Mouse (Mus musculus) neural tube, embryonic 14.5 days (tissue): ENCODE measurements around the gene Adnp. TPM values are rescaled to one million over a fixed set of nuclear protein-coding genes. Genes with fewer than 3 reads are reported as not detected.
"Not testable (repeated sequence)": the region's sequence is repeated elsewhere in the genome, so short reads cannot be mapped to it uniquely, and the experiment has no call there.

Experiments used
- ATAC-seq: fragments of 200-750 bp; cut with Nextera tagmentation; 2 replicates; pipeline ENCODE4 v1.8.0; 2017; ENCODE audit warnings: low read depth, mild to moderate bottlenecking, moderate TSS enrichment, moderate library complexity
- H3K27ac ChIP-seq: fragments of 300-500 bp; sonication (generic); 2 replicates; pipeline ENCODE4 v1.5.1; 2014; ENCODE audit warnings: low read depth, mild to moderate bottlenecking, control low read depth, low read length, moderate library complexity, mixed read lengths
- H3K27me3 ChIP-seq: fragments of 300-500 bp; sonication (generic); 2 replicates; pipeline ENCODE4 v1.6.1; 2014; ENCODE audit warnings: low read length; ENCODE audit not compliant: control insufficient read depth, insufficient read depth
- H3K36me3 ChIP-seq: fragments of 300-500 bp; sonication (generic); 2 replicates; pipeline ENCODE4 v1.6.1; 2014; ENCODE audit warnings: low read length, mixed read lengths; ENCODE audit not compliant: control insufficient read depth, insufficient read depth
- H3K4me1 ChIP-seq: fragments of 300-500 bp; sonication (generic); 2 replicates; pipeline ENCODE4 v1.6.1; 2014; ENCODE audit warnings: low read length; ENCODE audit not compliant: control insufficient read depth, insufficient read depth
- H3K4me2 ChIP-seq: fragments of 300-500 bp; sonication (generic); 2 replicates; pipeline ENCODE4 v1.6.1; 2014; ENCODE audit warnings: mild to moderate bottlenecking, low read depth, low read length, control low read depth
- H3K4me3 ChIP-seq: fragments of 300-500 bp; sonication (generic); 2 replicates; pipeline ENCODE4 v1.5.1; 2014; ENCODE audit warnings: low read depth, low read length, control low read depth, mixed read lengths
- H3K9ac ChIP-seq: fragments of 300-500 bp; sonication (generic); replicated peaks from 2 replicates; pipeline ENCODE4 v1.6.1; 2014; ENCODE audit warnings: low read depth, mild to moderate bottlenecking, control low read depth, low read length, mixed read lengths
- H3K9me3 ChIP-seq: fragments of 300-500 bp; sonication (generic); 2 replicates; pipeline ENCODE4 v1.6.1; 2016; ENCODE audit warnings: low read length; ENCODE audit not compliant: control insufficient read depth
- WGBS: fragments of 180-500 bp; shearing (Covaris S2); extraction: QIAGEN DNeasy Blood & Tissue Kit; methylation state at CpG from one replicate; pipeline ENCODE4 v1.1.7; 2014; 5-methylcytosine and 5-hydroxymethylcytosine counted together
- polyA plus RNA-seq: library from polyadenylated mRNA; unstranded; fragments of >200 nt; fragmentation: Nextera tagmentation; extraction: Ambion mirVana; gene quantifications from 2 replicates; pipeline ENCODE4 v1.2.1, GENCODE M21; 2014

The Adnp gene
- polyA plus RNA-seq, 1 experiment from 2014 or later = 3.4 TPM

GRCm38 (mm10) chr2:168166750-168167460 lies 40.0 kb downstream of the Adnp start:
- no peak for ATAC-seq

GRCm38 (mm10) chr2:168161978-168162377 lies 44.9 kb downstream of the Adnp start:
- no peak overlapping the region for H3K9ac ChIP-seq
- no peaks in the 10 kb centered on the region for H3K9me3 ChIP-seq
- peak overlapping the region; percentile 33; the same call in 1 of the 2 replicates for H3K4me2 ChIP-seq
- no peak for ATAC-seq
- H3K27me3 ChIP-seq = no peaks in the 10 kb centered on the region
- no peaks in the 10 kb centered on the region for H3K36me3 ChIP-seq
- H3K4me3 ChIP-seq = no peak overlapping the region
- WGBS = 11% methylated on average over 14 of the region's 14 CpGs
- H3K27ac ChIP-seq = no peak overlapping the region
- H3K4me1 ChIP-seq = no peaks in the 10 kb centered on the region

More at GRCm38 (mm10) chr2:168166750-168167460, 40.0 kb downstream of the Adnp start:
- Histone ChIP-seq H3K27me3 (no peaks in the 10 kb centered on the region), H3K9me3 (no peaks in the 10 kb centered on the region), H3K4me1 (no peaks in the 10 kb centered on the region), H3K27ac (no peak overlapping the region), H3K36me3 (no peaks in the 10 kb centered on the region), H3K9ac (no peak overlapping the region), H3K4me2 (no peak overlapping the region), H3K4me3 (no peak overlapping the region)
- 51% methylated on average over 21 of the region's 21 CpGs for WGBS

DNA sequence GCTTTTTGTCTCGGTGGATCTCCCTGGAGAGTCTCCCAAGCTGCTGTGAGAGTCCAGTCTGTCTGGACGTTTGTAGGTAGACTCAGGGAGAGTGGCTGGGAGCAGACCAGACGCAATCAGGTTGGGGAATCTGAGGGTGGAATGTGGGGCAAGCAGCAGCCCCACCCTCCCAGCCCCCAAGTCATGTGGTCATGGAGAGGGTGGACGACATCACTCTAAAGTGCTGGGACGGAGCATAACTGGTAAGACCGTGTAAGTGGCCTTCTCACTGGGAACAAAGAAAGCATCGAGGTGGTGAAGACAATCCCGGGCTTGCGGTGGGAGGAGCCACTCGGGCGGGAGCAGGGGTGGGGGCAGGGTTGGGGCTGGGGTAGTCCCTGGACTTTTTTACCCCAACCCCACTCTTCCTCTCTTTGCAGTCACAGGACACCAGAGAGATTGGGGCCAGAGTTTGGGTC lies 45.4 kb downstream of the Adnp start:
- no peaks in the 10 kb centered on the region for H3K36me3 ChIP-seq
- H3K9me3 ChIP-seq = no peaks in the 10 kb centered on the region
- 0 out of 2 replicates have a peak, but pooled peaks have one; percentile 29 for ATAC-seq
- no peaks in the 10 kb centered on the region for H3K4me1 ChIP-seq
- no peak overlapping the region for H3K27ac ChIP-seq
- H3K9ac ChIP-seq = 0 out of 2 replicates have a peak overlapping the region, but pooled peaks have one; percentile 16
- H3K4me3 ChIP-seq = no peak overlapping the region
- 3% methylated on average over 11 of the region's 11 CpGs for WGBS
- H3K27me3 ChIP-seq = no peaks in the 10 kb centered on the region
- peak overlapping the region; percentile 33; the same call in 1 of the 2 replicates for H3K4me2 ChIP-seq

DNA sequence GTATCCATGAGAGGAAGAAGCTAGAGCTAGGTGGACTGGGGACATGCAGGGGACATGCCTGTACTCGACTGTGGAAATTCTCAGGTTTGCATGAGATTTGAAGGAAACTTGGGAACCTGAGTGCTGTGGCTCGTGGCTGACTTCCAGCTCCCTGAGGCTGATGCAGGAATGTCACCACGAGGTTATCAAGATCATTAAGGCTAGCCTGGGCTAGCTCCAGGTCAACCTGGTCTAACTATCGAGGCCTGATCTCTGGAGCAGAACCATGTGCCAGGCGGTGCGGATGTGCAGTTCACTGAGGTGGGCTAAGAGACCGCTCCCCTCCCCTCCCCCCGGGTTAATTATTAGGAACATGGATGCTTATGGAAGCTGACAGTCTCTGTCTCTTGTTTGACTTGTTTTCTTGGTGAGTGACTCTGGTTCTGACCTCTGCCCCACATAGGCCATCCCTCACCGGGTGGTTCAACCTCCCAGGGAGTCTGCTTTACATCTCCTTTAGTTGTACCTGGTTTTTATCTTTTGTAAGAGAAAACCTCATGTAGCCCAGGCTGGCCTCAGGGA lies 46.5 kb downstream of the Adnp start:
- no peak overlapping the region for H3K4me3 ChIP-seq
- WGBS = 89% methylated on average over 9 of the region's 9 CpGs
- H3K27ac ChIP-seq = no peak overlapping the region

DNA sequence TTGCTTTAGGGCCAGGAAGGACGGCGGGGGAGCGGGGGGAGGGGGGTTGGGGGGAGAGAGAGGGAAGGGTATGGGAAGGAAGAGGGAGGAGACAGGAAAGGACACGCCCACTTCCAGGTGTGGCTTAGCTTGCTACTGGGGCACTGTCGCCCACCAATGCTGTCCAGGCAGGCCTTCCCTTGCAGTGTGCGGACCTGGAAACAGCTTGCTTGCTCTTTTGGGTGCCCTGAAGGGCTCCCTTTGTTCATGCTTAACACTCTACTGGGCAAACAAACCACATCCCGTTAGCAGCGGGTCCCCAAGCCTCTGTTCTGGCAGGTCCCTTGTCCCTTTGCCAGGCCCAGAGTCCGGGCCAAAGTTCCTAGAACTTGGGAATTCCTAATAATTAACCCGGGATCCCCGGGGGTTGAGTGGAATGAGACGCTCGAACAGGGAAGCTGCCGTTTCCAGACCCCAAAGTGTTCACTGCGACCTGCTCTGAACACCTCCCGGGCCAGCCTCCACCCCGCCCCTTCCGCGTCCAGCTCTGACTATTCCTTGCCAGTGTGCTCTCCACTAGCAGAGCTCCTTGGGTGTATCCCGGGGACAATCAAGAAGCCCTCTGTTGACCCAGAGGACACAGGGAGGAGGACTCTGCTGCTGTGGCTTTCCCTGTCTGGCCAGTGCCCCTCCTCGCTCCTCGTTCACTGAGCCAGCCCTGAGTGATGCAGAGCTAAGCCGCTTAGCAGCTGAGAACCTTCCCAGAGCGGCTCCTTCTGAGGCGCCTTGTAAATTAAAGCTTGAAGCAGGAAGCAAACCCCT lies 47.8 kb downstream of the Adnp start:
- Histone ChIP-seq H3K27me3 (no peaks in the 10 kb centered on the region), H3K9ac (0 out of 2 replicates have a peak overlapping the region, but pooled peaks have one; percentile 12), H3K27ac (no peak overlapping the region), H3K36me3 (no peaks in the 10 kb centered on the region), H3K4me1 (peaks cover 6% of the 10 kb centered on the region; the same call in 1 of the 2 replicates), H3K4me3 (no peak overlapping the region), H3K9me3 (no peaks in the 10 kb centered on the region), H3K4me2 (peak overlapping the region; percentile 41)
- 5% methylated on average over 25 of the region's 25 CpGs for WGBS
- peak; percentile 38; the same call in 1 of the 2 replicates for ATAC-seq

More for the DNA sequence above, 46.5 kb downstream of the Adnp start:
- H3K4me1 ChIP-seq = no peaks in the 10 kb centered on the region
- no peak overlapping the region for H3K9ac ChIP-seq
- no peaks in the 10 kb centered on the region for H3K9me3 ChIP-seq
- no peak overlapping the region for H3K4me2 ChIP-seq
- ATAC-seq = no peak
- H3K36me3 ChIP-seq = no peaks in the 10 kb centered on the region
- H3K27me3 ChIP-seq = no peaks in the 10 kb centered on the region

DNA sequence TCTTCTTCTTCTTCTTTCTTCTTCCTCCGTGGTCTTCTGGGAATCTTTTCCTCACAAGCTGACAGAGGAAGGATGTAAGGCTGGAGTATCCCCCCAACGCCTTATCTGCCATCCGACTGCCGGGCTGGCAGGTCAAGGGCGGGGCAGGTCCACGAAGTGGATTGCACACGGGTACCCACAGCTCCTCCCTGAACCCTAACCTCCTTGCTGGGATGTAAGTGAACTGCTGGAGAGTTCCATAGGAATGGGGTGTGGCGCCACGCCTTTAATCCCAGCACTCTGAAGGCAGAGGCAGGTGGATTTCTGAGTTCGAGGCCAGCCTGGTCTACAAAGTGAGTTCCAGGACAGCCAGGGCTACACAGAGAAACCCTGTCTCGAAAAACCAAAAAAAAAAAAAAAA lies 48.9 kb downstream of the Adnp start:
- WGBS = 58% methylated on average over 10 of the region's 11 CpGs

DNA sequence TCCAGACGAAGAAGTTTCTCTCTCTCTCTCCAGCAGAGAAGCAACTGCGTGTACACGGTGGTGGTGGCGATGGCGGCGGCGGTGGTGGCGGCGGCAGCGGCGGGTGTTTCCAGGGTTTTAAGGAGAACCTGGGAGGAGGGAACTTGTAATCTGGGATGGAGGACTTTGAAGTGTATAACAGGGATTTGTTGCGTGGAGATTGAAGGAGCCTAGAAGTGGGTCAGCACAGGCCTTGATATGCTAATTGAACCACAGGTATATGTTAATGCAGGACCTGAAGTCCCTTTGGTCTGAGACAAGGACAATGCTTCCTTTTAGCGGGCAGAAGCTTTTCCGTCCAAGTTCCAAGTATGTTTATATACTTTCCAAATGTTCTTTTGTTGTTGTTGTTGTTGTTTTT lies 50.6 kb downstream of the Adnp start:
- H3K9ac ChIP-seq = no peak overlapping the region
- ATAC-seq = no peak
- 46% methylated on average over 14 of the region's 14 CpGs for WGBS

More for the DNA sequence above, 48.9 kb downstream of the Adnp start:
- H3K4me1 ChIP-seq, H3K9ac ChIP-seq, H3K4me2 ChIP-seq, H3K27ac ChIP-seq, H3K4me3 ChIP-seq, H3K9me3 ChIP-seq, H3K27me3 ChIP-seq, ATAC-seq, H3K36me3 ChIP-seq: not testable (repeated sequence)

GRCm38 (mm10) chr2:168155666-168156065 lies 51.2 kb downstream of the Adnp start:
- 92% methylated on average over 7 of the region's 7 CpGs for WGBS

More for the DNA sequence above, 50.6 kb downstream of the Adnp start:
- Histone ChIP-seq H3K4me1 (peaks cover 6% of the 10 kb centered on the region; the same call in 1 of the 2 replicates), H3K4me3 (no peak overlapping the region), H3K4me2 (no peak overlapping the region), H3K27ac (no peak overlapping the region), H3K27me3 (no peaks in the 10 kb centered on the region), H3K36me3 (no peaks in the 10 kb centered on the region), H3K9me3 (no peaks in the 10 kb centered on the region)

More at GRCm38 (mm10) chr2:168155666-168156065, 51.2 kb downstream of the Adnp start:
- Histone ChIP-seq H3K27me3 (no peaks in the 10 kb centered on the region), H3K36me3 (no peaks in the 10 kb centered on the region), H3K27ac (no peak overlapping the region), H3K4me2 (no peak overlapping the region), H3K9ac (no peak overlapping the region), H3K4me3 (no peak overlapping the region), H3K9me3 (no peaks in the 10 kb centered on the region), H3K4me1 (peaks cover 6% of the 10 kb centered on the region; the same call in 1 of the 2 replicates)
- no peak for ATAC-seq
